Mouse (Mus musculus): ENCODE data around the gene Pecam1.

- TF ChIP-seq CTCF (IDR thresholded peaks at IDR 0.05; ENCODE audit: low read depth, low read length) = no peak
- no peak for TF ChIP-seq POLR2A (IDR thresholded peaks at IDR 0.05; ENCODE audit: insufficient read depth, low read length)
Measured at GRCm38 (mm10) chr11:106780089-106780425, 29.6 kb upstream of the Pecam1 start.
